Mouse (Mus musculus): Measurements from ENCODE around the gene Tdrkh. TPM values are rescaled to one million over a fixed set of nuclear protein-coding genes. Genes with fewer than 3 reads are reported as not detected.

The Tdrkh gene
- polyA plus RNA-seq, 1 experiment from 2014 or later, result 19.8 TPM

GRCm38 (mm10) chr3:94372038-94372437, 41.0 kb upstream of the Tdrkh start:
- no peak for ATAC-seq (replicated peaks; ENCODE audit: insufficient number of reproducible peaks, low FRiP score, low TSS enrichment, low read depth)
- Histone ChIP-seq H3K9ac (replicated peaks; ENCODE audit: low read length) (no peak overlapping the region), H3K27me3 (ENCODE audit: control insufficient read depth, insufficient read depth, low read length) (no peaks in the 10 kb centered on the region; the same call in 1 of the 2 replicates), H3K36me3 (replicated peaks; ENCODE audit: control insufficient read depth, insufficient read depth, low read depth, low read length) (no peaks in the 10 kb centered on the region), H3K27ac (replicated peaks; ENCODE audit: low read depth, low read length) (no peak overlapping the region), H3K4me3 (ENCODE audit: low read depth, low read length) (no peak overlapping the region), H3K9me3 (replicated peaks; ENCODE audit: control insufficient read depth, low read length) (no peaks in the 10 kb centered on the region), H3K4me1 (ENCODE audit: control insufficient read depth, insufficient read depth, low read length) (peaks cover 6% of the 10 kb centered on the region; the same call in 1 of the 2 replicates), H3K4me2 (ENCODE audit: low read depth, low read length) (no peak overlapping the region)
- DNase-seq (ENCODE audit: low spot score), result no peak
- 0% methylated on average over 3 of the region's 3 CpGs for WGBS

- Histone ChIP-seq H3K4me1 (ENCODE audit: control insufficient read depth, insufficient read depth, low read length) (peaks cover 6% of the 10 kb centered on the region; the same call in 1 of the 2 replicates), H3K4me3 (ENCODE audit: low read depth, low read length) (0 out of 2 replicates have a peak within 1 kb of the TSS, but pooled peaks have one; percentile 3), H3K4me2 (ENCODE audit: low read depth, low read length) (peak within 1 kb of the TSS; percentile 21), H3K9ac (replicated peaks; ENCODE audit: low read length) (peak within 1 kb of the TSS; percentile 22; the same call in 1 of the 2 replicates), H3K36me3 (replicated peaks; ENCODE audit: control insufficient read depth, insufficient read depth, low read depth, low read length) (no peaks in the 10 kb centered on the region), H3K27me3 (ENCODE audit: control insufficient read depth, insufficient read depth, low read length) (no peaks in the 10 kb centered on the region; the same call in 1 of the 2 replicates), H3K27ac (replicated peaks; ENCODE audit: low read depth, low read length) (no peak within 1 kb of the TSS), H3K9me3 (replicated peaks; ENCODE audit: control insufficient read depth, low read length) (no peaks in the 10 kb centered on the region)
- DNase-seq (ENCODE audit: low spot score), result no peak
- 9% methylated on average over 5 of the region's 5 CpGs for WGBS
- no peak for ATAC-seq (replicated peaks; ENCODE audit: insufficient number of reproducible peaks, low FRiP score, low TSS enrichment, low read depth)
Observed at GRCm38 (mm10) chr3:94372641-94373040, 40.4 kb upstream of the Tdrkh start, which contains the start of gene Rorc. Gene Rorc, plus strand, starts transcription at chr3:94372794.

DNA sequence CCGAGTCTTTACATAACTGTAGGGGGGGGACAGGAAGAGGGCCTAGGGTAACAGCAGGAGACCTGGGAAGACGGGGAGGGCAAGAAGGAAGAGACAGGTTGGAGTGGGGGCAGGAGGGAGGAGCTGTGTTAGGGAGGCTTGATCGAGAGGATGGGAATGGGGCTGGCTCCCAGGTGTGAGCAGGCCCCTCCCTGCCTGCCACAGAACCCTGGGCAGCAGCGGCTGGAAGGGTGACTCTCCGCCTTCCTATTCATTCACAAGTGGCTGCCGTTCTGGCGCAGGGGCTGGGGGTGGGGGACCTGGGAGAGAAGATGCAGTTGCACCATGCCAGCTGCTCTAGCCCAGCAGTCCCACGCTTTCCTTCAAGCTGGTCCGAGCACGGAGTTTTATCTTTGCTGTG, 40.0 kb upstream of the Tdrkh start:
- H3K27me3 ChIP-seq (ENCODE audit: control insufficient read depth, insufficient read depth, low read length), result no peaks in the 10 kb centered on the region; the same call in 1 of the 2 replicates
- H3K4me1 ChIP-seq (ENCODE audit: control insufficient read depth, insufficient read depth, low read length), result peaks cover 6% of the 10 kb centered on the region; the same call in 1 of the 2 replicates
- no peaks in the 10 kb centered on the region for H3K36me3 ChIP-seq (replicated peaks; ENCODE audit: control insufficient read depth, insufficient read depth, low read depth, low read length)
- peak overlapping the region; percentile 21; the same call in 1 of the 2 replicates for H3K4me2 ChIP-seq (ENCODE audit: low read depth, low read length)
- ATAC-seq (replicated peaks; ENCODE audit: insufficient number of reproducible peaks, low FRiP score, low TSS enrichment, low read depth) (no peak), DNase-seq (ENCODE audit: low spot score) (peak; percentile 6)
- 3% methylated on average over 10 of the region's 10 CpGs for WGBS
- H3K9me3 ChIP-seq (replicated peaks; ENCODE audit: control insufficient read depth, low read length), result no peaks in the 10 kb centered on the region
- H3K4me3 ChIP-seq (ENCODE audit: low read depth, low read length), result 0 out of 2 replicates have a peak overlapping the region, but pooled peaks have one; percentile 3
- peak overlapping the region; percentile 22; the same call in 1 of the 2 replicates for H3K9ac ChIP-seq (replicated peaks; ENCODE audit: low read length)
- no peak overlapping the region for H3K27ac ChIP-seq (replicated peaks; ENCODE audit: low read depth, low read length)

GRCm38 (mm10) chr3:94373597-94374011, 39.5 kb upstream of the Tdrkh start:
- no peaks in the 10 kb centered on the region for H3K9me3 ChIP-seq (replicated peaks; ENCODE audit: control insufficient read depth, low read length)
- DNase-seq (ENCODE audit: low spot score) (peak; percentile 19), ATAC-seq (replicated peaks; ENCODE audit: insufficient number of reproducible peaks, low FRiP score, low TSS enrichment, low read depth) (peak; percentile 49; the same call in 1 of the 2 replicates)
- H3K9ac ChIP-seq (replicated peaks; ENCODE audit: low read length), result peak overlapping the region; percentile 22; the same call in 1 of the 2 replicates
- H3K4me2 ChIP-seq (ENCODE audit: low read depth, low read length), result peak overlapping the region; percentile 21; the same call in 1 of the 2 replicates
- no peak overlapping the region for H3K27ac ChIP-seq (replicated peaks; ENCODE audit: low read depth, low read length)
- 2% methylated on average over 5 of the region's 5 CpGs for WGBS
- no peaks in the 10 kb centered on the region for H3K36me3 ChIP-seq (replicated peaks; ENCODE audit: control insufficient read depth, insufficient read depth, low read depth, low read length)
- H3K4me3 ChIP-seq (ENCODE audit: low read depth, low read length), result 0 out of 2 replicates have a peak overlapping the region, but pooled peaks have one; percentile 3
- peaks cover 6% of the 10 kb centered on the region; the same call in 1 of the 2 replicates for H3K4me1 ChIP-seq (ENCODE audit: control insufficient read depth, insufficient read depth, low read length)
- no peaks in the 10 kb centered on the region; the same call in 1 of the 2 replicates for H3K27me3 ChIP-seq (ENCODE audit: control insufficient read depth, insufficient read depth, low read length)

- H3K9me3 ChIP-seq (replicated peaks; ENCODE audit: control insufficient read depth, low read length), result no peaks in the 10 kb centered on the region
- peaks cover 6% of the 10 kb centered on the region; the same call in 1 of the 2 replicates for H3K4me1 ChIP-seq (ENCODE audit: control insufficient read depth, insufficient read depth, low read length)
- H3K27me3 ChIP-seq (ENCODE audit: control insufficient read depth, insufficient read depth, low read length), result no peaks in the 10 kb centered on the region; the same call in 1 of the 2 replicates
- H3K4me2 ChIP-seq (ENCODE audit: low read depth, low read length), result no peak overlapping the region
- H3K9ac ChIP-seq (replicated peaks; ENCODE audit: low read length), result no peak overlapping the region
- no peak overlapping the region for H3K27ac ChIP-seq (replicated peaks; ENCODE audit: low read depth, low read length)
- no peak overlapping the region for H3K4me3 ChIP-seq (ENCODE audit: low read depth, low read length)
- H3K36me3 ChIP-seq (replicated peaks; ENCODE audit: control insufficient read depth, insufficient read depth, low read depth, low read length), result no peaks in the 10 kb centered on the region
- no peak for DNase-seq (ENCODE audit: low spot score)
- ATAC-seq (replicated peaks; ENCODE audit: insufficient number of reproducible peaks, low FRiP score, low TSS enrichment, low read depth), result no peak
Observed at GRCm38 (mm10) chr3:94374636-94375035, 38.4 kb upstream of the Tdrkh start.

GRCm38 (mm10) chr3:94375146-94375545, 37.9 kb upstream of the Tdrkh start:
- Histone ChIP-seq H3K9me3 (replicated peaks; ENCODE audit: control insufficient read depth, low read length) (no peaks in the 10 kb centered on the region), H3K27me3 (ENCODE audit: control insufficient read depth, insufficient read depth, low read length) (no peaks in the 10 kb centered on the region; the same call in 1 of the 2 replicates), H3K9ac (replicated peaks; ENCODE audit: low read length) (no peak overlapping the region), H3K4me3 (ENCODE audit: low read depth, low read length) (no peak overlapping the region), H3K4me2 (ENCODE audit: low read depth, low read length) (no peak overlapping the region), H3K27ac (replicated peaks; ENCODE audit: low read depth, low read length) (no peak overlapping the region), H3K4me1 (ENCODE audit: control insufficient read depth, insufficient read depth, low read length) (peaks cover 6% of the 10 kb centered on the region; the same call in 1 of the 2 replicates), H3K36me3 (replicated peaks; ENCODE audit: control insufficient read depth, insufficient read depth, low read depth, low read length) (no peaks in the 10 kb centered on the region)
- 81% methylated on average over 2 of the region's 2 CpGs for WGBS
- ATAC-seq (replicated peaks; ENCODE audit: insufficient number of reproducible peaks, low FRiP score, low TSS enrichment, low read depth) (no peak), DNase-seq (ENCODE audit: low spot score) (no peak)

GRCm38 (mm10) chr3:94375861-94376260, 37.2 kb upstream of the Tdrkh start:
- H3K9ac ChIP-seq (replicated peaks; ENCODE audit: low read length), result no peak overlapping the region
- no peak overlapping the region for H3K4me3 ChIP-seq (ENCODE audit: low read depth, low read length)
- no peak overlapping the region for H3K4me2 ChIP-seq (ENCODE audit: low read depth, low read length)
- no peaks in the 10 kb centered on the region; the same call in 1 of the 2 replicates for H3K27me3 ChIP-seq (ENCODE audit: control insufficient read depth, insufficient read depth, low read length)
- ATAC-seq (replicated peaks; ENCODE audit: insufficient number of reproducible peaks, low FRiP score, low TSS enrichment, low read depth), result no peak
- DNase-seq (ENCODE audit: low spot score), result no peak
- no peaks in the 10 kb centered on the region for H3K36me3 ChIP-seq (replicated peaks; ENCODE audit: control insufficient read depth, insufficient read depth, low read depth, low read length)
- no peaks in the 10 kb centered on the region for H3K9me3 ChIP-seq (replicated peaks; ENCODE audit: control insufficient read depth, low read length)
- WGBS, result 49% methylated on average over 5 of the region's 5 CpGs
- peaks cover 6% of the 10 kb centered on the region; the same call in 1 of the 2 replicates for H3K4me1 ChIP-seq (ENCODE audit: control insufficient read depth, insufficient read depth, low read length)
- no peak overlapping the region for H3K27ac ChIP-seq (replicated peaks; ENCODE audit: low read depth, low read length)
